Mouse (Mus musculus) heart, postnatal 0 days (tissue): ENCODE data around the gene Ccdc181.

Source experiments
- CTCF ChIP-seq: IDR thresholded peaks from 2 replicates; pipeline ENCODE4 v1.5.1; 2016; ENCODE audit warnings: antibody characterized with exemption, control low read depth, low read depth
- EP300 ChIP-seq: IDR thresholded peaks from 2 replicates; pipeline ENCODE4 v1.6.1; 2016; ENCODE audit warnings: antibody characterized with exemption, low read depth

DNA sequence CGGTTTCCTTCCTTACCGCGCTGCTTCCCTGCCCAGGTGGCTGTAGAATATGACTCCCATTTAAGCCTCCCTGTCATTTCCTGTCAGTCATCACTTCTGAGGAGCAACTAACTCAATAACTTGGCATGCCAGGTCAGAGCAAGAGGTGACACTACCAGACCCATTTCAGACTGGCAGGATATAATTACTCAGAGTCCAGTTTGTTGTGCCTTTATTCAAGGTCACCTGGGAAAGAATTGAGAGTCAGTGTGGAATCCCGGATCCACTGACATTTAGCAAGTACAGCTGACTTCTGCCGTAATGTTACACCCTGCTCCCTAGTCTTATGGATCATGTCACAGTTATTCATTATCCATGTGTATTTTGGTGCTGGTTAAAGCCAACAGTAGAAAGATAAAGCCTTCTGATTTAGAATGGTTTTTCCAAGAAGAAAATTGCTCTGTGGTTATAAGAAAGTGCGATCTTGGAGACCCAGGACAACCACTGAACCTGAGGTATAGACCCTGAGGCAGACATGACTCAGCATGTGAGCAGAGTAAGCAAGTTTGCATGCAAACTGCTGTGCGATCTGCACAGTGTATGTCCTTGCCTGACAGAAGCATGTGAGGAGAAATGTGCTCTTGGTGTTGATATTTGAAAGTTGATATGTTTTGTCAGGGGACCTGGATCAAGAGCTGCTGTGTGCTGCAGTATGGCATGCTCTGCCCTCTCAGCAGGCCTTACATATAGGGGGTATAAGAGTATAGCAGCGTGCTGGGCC, 24.8 kb upstream of the Ccdc181 start:
- TF ChIP-seq EP300 (no peak), CTCF (no peak)
